Mouse (Mus musculus) bone marrow macrophage, adult 2 months (primary cell): Measurements from ENCODE around the gene Scnm1. TPM values are rescaled to one million over a fixed set of nuclear protein-coding genes. Genes with fewer than 3 reads are reported as not detected.
"Not testable (repeated sequence)": the region's sequence is repeated elsewhere in the genome, so short reads cannot be mapped to it uniquely, and the experiment has no call there.

Experiments
- H3K27ac ChIP-seq: 2 replicates; pipeline ENCODE4 v1.5.1; 2012; ENCODE audit warnings: low read depth, low read length; ENCODE audit not compliant: insufficient read depth
- H3K4me1 ChIP-seq: 2 replicates; pipeline ENCODE4 v1.6.1; 2012; ENCODE audit warnings: low read length; ENCODE audit not compliant: control insufficient read depth, insufficient read depth
- H3K4me3 ChIP-seq: 2 replicates; pipeline ENCODE4 v1.5.1; 2012; ENCODE audit warnings: mild to moderate bottlenecking, low read length, moderate library complexity; ENCODE audit not compliant: insufficient read depth
- CTCF ChIP-seq: IDR thresholded peaks from 2 replicates; pipeline ENCODE4 v1.5.1; 2012; ENCODE audit warnings: low read depth, mild to moderate bottlenecking, low read length, moderate library complexity
- POLR2A ChIP-seq: IDR thresholded peaks from 2 replicates; pipeline ENCODE4 v1.6.1; 2012; ENCODE audit warnings: mild to moderate bottlenecking, low read depth, low read length, borderline replicate concordance
- polyA plus RNA-seq: library from polyadenylated mRNA; stranded (reverse); fragments of >200 nt; gene quantifications from 2 replicates; pipeline ENCODE4 v1.2.4, GENCODE M21; 2012; ENCODE audit not compliant: missing spikeins, insufficient read depth, insufficient read length

The Scnm1 gene
- polyA plus RNA-seq, 1 experiment: 88.6 TPM

DNA sequence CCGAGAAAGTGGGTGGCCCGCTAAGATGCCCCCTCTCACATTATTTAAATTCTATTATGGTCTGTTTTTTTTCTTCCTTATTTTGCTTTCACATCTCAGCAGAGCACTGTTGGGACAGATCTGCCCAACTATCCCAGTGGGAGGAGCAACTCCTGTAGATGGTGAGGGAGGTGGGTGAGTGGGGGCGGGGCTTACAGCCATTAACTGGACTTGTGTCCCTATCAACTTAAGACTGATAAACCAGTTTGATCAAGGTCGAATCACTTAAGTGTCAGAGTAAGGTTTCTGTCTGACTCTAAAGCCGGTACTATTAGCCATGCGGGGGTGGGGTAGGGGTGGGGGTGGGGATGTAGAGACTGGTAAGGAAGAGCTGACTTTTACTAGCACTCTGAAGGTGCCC lies 1.2 kb upstream of the Scnm1 start:
- peak overlapping the region; percentile 96 for H3K27ac ChIP-seq
- H3K4me3 ChIP-seq: peak overlapping the region; percentile 51
- H3K4me1 ChIP-seq: peaks cover 25% of the 10 kb centered on the region
- no peak for TF ChIP-seq POLR2A
- TF ChIP-seq CTCF: no peak

DNA sequence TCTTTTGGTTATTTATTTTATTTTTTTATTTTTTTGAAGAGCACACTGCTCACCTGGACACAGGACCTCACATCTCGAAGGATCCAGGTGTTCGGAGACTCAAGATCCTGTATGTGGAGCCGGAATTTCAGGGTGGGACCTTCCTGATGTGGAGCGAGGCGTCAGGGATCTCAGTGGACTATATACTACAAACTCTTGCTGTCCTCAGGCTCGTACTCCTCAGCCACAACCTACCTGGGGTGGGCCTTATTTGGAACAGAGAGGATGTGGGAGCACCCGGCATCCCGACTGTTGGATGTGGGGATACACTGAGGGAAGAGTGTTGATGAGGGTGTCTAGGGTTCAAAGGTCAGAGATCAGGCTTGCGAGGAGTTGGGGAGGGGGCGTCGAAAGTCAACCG lies 322 bp upstream of the Scnm1 start:
- H3K4me3 ChIP-seq, H3K27ac ChIP-seq: not testable (repeated sequence)
- peaks cover 21% of the 10 kb centered on the region for H3K4me1 ChIP-seq

DNA sequence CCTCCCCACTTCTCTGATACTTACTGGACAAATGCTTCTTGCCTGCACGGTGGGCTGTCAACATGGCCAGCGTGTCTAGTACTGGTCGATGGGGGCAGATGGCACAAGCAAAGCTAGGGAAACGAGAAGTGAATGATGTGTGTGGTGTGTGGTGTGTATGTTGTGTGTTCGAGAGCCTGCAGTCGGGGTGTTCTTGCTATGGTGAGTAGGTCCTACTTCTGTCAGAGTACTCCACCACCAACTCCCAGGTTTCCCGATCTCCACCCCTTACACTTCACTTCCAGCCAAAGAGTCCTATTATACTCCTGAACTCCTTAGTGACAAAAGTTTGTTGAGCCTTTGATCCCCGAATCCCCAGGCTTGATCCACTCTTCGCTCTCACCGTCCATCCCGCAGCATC lies 635 bp downstream of the Scnm1 start:
- TF ChIP-seq CTCF (no peak), POLR2A (no peak)
- Histone ChIP-seq H3K27ac (peak overlapping the region; percentile 50; the same call in 1 of the 2 replicates), H3K4me3 (peak overlapping the region; percentile 66)

DNA sequence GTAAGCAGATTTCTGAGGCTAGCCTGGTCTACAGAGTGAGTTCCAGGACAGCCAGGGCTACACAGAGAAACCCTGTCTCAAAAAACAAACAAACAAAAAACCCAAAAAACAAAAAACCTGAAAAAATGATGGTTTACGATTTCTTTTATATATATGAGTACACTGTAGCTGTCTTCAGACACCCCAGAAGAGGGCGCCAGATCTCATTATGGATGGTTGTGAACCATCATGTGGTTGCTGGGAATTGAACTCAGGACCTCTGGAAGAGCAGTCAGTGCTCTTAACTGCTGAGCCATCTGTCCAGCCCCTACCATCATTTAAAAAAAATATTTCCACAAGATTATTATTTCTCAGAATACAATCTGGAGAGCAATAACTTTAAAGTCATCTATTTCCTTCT lies 1.4 kb downstream of the Scnm1 start:
- not testable (repeated sequence) for H3K27ac ChIP-seq, H3K4me3 ChIP-seq
- peaks cover 16% of the 10 kb centered on the region for H3K4me1 ChIP-seq

More for the DNA sequence above, 635 bp downstream of the Scnm1 start:
- H3K4me1 ChIP-seq: peaks cover 20% of the 10 kb centered on the region

DNA sequence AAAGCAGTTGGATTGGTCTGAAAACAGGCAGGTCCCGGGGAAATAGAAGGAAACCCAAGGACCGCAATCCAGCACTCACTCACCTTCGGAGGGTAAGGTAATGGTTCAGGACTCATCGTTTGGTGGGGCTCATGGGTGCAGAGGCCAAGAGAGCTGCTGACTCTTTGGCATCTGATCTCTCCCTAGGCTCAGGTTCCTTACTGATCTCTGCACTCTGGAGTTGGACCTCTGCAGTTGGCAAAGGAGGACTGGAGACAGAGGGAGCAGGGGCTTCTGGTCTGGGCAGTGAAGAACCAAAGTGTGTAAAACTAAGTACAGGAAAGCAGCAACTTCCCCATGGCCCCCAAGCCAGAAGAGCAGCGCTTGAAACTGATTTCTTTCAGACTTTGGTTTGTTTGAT lies 3.7 kb downstream of the Scnm1 start:
- H3K4me3 ChIP-seq: no peak overlapping the region
- H3K27ac ChIP-seq: no peak overlapping the region
- TF ChIP-seq POLR2A (no peak), CTCF (no peak)
- peaks cover 5% of the 10 kb centered on the region; the same call in 1 of the 2 replicates for H3K4me1 ChIP-seq

DNA sequence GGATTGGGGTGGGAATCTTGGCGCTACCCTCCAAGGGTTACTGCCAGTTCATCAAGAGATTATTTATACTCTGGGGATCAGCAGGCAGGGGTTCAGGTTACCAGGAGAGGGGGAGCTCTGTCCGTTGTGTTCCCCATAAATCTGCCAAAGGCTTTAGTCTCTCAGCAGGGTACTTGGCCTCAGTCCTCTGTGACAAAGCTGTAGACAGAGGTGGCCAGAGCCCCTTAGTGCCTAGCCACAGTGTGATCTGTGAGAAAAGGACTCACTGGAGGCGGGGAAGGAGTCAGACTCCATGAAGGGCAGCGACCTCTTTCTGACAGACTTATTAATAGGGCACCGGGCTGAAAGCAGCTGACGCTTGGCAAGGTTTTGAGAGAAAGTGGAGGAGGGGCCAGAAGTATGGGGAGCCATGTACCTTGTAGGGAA lies 4.6 kb downstream of the Scnm1 start:
- Histone ChIP-seq H3K4me3 (no peak overlapping the region), H3K27ac (no peak overlapping the region), H3K4me1 (peaks cover 9% of the 10 kb centered on the region)
- TF ChIP-seq POLR2A (no peak), CTCF (no peak)

DNA sequence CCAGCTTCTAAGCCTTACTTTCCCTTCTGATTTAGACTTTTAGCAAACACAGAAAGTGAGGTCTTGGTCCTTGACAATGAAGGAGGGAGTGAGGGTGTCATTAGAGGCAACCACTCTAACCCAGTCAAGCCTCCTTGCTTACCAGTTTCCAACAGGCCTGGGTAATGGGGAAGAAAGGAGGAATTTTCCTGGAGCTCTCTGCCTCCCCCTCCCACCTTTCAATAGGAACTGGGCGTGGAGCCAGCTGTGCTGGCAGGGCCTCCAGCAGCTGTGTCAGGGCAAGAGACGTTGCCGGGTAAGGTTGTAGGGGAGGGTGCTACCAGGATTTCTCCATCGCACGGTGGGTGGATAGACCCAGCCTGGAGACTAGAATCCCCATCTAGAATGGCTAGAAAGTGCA lies 8.8 kb downstream of the Scnm1 start:
- TF ChIP-seq POLR2A (no peak), CTCF (no peak)
- no peak overlapping the region for H3K4me3 ChIP-seq
- peaks cover 6% of the 10 kb centered on the region for H3K4me1 ChIP-seq
- no peak overlapping the region for H3K27ac ChIP-seq

DNA sequence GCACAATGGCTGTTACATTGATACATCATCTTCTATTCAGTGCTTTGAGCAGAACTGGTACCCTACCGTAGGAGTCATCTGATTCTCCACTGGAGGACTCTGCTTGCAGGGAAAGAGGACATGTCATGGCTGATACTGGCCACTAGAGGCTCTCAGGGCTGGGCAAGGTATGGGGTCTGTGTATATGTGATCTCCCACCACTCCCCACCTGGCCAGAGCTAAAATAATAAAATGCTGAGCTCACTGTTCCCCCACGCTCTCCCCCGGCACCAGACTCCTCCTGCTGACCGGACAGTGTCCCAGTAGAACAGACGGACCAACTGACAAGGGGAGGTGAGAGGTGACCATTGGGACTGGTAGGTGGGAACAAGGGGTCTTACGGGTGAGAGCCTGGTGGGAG lies 9.6 kb downstream of the Scnm1 start, which contains the start of gene Tmod4:
TSS of gene Tmod4 (plus strand) at position 231 of the 400 bp plus-strand sequence.
- no peak within 1 kb of the TSS for H3K4me3 ChIP-seq
- no peak within 1 kb of the TSS for H3K27ac ChIP-seq
- peaks cover 6% of the 10 kb centered on the region for H3K4me1 ChIP-seq
- TF ChIP-seq CTCF (peak; percentile 69), POLR2A (no peak)

DNA sequence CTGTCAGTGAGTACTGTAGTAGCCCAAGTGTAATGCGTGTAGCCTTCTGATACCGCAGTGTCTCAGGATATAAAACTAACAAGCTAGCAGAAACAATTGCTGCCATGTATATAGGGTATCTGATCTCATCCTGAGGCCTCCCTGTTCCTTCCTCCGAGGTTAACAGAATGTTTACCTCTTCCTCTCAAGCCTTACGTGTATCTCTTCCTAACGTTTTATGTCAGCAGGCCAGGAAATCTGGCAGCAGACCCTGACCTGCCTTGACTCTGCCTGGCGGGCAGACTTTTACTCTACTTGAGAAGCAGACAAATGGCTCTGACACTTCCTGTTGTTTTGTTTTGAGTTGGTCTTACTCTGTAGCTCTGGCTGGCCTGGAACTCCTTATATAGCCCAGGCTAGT lies 12.2 kb downstream of the Scnm1 start:
- Histone ChIP-seq H3K27ac (no peak overlapping the region), H3K4me3 (no peak overlapping the region), H3K4me1 (peaks cover 8% of the 10 kb centered on the region)
- TF ChIP-seq POLR2A (no peak), CTCF (no peak)

DNA sequence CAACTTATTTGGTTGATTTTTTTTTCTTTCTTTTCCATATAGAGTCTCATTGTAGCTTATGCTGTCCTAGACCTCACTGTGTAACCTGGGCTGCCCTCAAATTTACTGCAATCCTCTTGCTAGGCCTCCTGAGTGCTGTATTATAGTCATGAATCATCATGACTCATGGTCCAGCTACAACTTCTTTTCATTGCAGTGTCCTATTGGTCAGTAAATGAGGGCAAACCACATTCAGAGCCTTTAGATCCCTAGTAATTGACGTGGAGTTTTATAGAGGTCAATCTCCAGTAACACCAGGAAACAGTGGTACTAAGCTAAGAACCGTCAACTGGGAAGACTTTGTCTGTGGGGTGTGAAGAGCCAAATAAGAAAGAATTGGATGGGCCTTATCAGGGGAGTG lies 16.1 kb downstream of the Scnm1 start:
- Histone ChIP-seq H3K4me3 (no peak overlapping the region), H3K27ac (no peak overlapping the region), H3K4me1 (peaks cover 9% of the 10 kb centered on the region)
- TF ChIP-seq POLR2A (no peak), CTCF (no peak)

DNA sequence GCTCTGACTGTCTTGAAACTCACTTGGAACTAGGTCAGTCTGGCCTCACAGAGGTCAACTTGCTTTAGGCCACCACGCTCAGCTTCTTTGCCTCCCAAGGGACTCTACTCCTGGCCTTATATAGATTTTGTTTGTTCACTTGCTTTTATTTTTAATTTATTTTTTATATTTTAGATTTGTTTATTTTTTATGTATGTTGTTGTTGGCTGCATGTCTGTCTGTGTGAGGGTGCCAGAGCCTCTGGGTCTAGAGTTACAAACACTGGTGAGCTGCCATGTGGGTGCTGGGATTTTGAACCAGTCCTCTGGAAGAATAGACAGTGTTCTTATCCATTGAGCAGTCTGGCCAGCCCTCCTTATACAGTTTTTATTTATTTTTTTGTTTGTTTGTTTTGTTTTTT lies 21.1 kb downstream of the Scnm1 start:
- no peak overlapping the region for H3K27ac ChIP-seq
- TF ChIP-seq POLR2A: no peak
- no peak for TF ChIP-seq CTCF
- H3K4me3 ChIP-seq: no peak overlapping the region
- peaks cover 18% of the 10 kb centered on the region for H3K4me1 ChIP-seq
